Mouse (Mus musculus): Measurements from ENCODE around the gene Rdh7.

GRCm38 (mm10) chr10:127906138-127906537 is 17.5 kb upstream of the Rdh7 start:
- no peak for TF ChIP-seq POLR2AphosphoS2 (IDR thresholded peaks at IDR 0.05; ENCODE audit: insufficient read length, low read depth)
- TF ChIP-seq CEBPB (IDR thresholded peaks at IDR 0.05; ENCODE audit: insufficient read depth, poor library complexity, severe bottlenecking): no peak
- TF ChIP-seq POLR2A (IDR thresholded peaks at IDR 0.05; ENCODE audit: insufficient read length, low read depth): no peak
- TF ChIP-seq E2F4 (IDR thresholded peaks at IDR 0.05; ENCODE audit: insufficient read depth): no peak
- TF ChIP-seq TCF12 (IDR thresholded peaks at IDR 0.05; ENCODE audit: insufficient read depth, poor library complexity, severe bottlenecking): no peak
- no peak for TF ChIP-seq USF1 (IDR thresholded peaks at IDR 0.05; ENCODE audit: low read depth)
- TF ChIP-seq MYOD1 (IDR thresholded peaks at IDR 0.05; ENCODE audit: control insufficient read depth in 1 of 3, insufficient read length in 2 of 3, low read depth in 2 of 3): no peak
- no peak for TF ChIP-seq MAX (IDR thresholded peaks at IDR 0.05; ENCODE audit: low read depth)
- TF ChIP-seq MYOG (IDR thresholded peaks at IDR 0.05; ENCODE audit: control insufficient read depth in 1 of 3, insufficient read depth in 1 of 3, insufficient read length in 2 of 3, low read depth in 2 of 3): no peak

All from myocyte (in vitro differentiated cells).